Mouse (Mus musculus) kidney, embryonic 16.5 days (tissue): ENCODE results near the gene Ube2q2. TPM values are rescaled to one million over a fixed set of nuclear protein-coding genes. Genes with fewer than 3 reads are reported as not detected.
"Not testable (repeated sequence)": the region's sequence is repeated elsewhere in the genome, so short reads cannot be mapped to it uniquely, and the experiment has no call there.

Experiments used
- ATAC-seq: fragments of 200-750 bp; cut with Nextera tagmentation; 2 replicates; pipeline ENCODE4 v1.8.0; 2017; ENCODE audit warnings: moderate TSS enrichment; ENCODE audit not compliant: low FRiP score, low TSS enrichment
- H3K27ac ChIP-seq: fragments of 300-500 bp; sonication (generic); 2 replicates; pipeline ENCODE4 v1.5.1; 2014; ENCODE audit warnings: low read length
- H3K27me3 ChIP-seq: fragments of 300-500 bp; sonication (generic); 2 replicates; pipeline ENCODE4 v1.6.1; 2014; ENCODE audit warnings: low read length, control low read depth, mixed read lengths; ENCODE audit not compliant: insufficient read depth
- H3K36me3 ChIP-seq: fragments of 300-500 bp; sonication (generic); 2 replicates; pipeline ENCODE4 v1.6.1; 2014; ENCODE audit warnings: low read length, control low read depth, mixed read lengths; ENCODE audit not compliant: insufficient read depth
- H3K4me1 ChIP-seq: fragments of 300-500 bp; sonication (generic); 2 replicates; pipeline ENCODE4 v1.6.1; 2014; ENCODE audit warnings: low read length, control low read depth, mixed read lengths; ENCODE audit not compliant: insufficient read depth
- H3K4me2 ChIP-seq: fragments of 300-500 bp; sonication (generic); replicated peaks from 2 replicates; pipeline ENCODE4 v1.6.1; 2014; ENCODE audit warnings: low read depth, low read length
- H3K4me3 ChIP-seq: fragments of 300-500 bp; sonication (generic); 2 replicates; pipeline ENCODE4 v1.5.1; 2014; ENCODE audit warnings: mild to moderate bottlenecking, low read length
- H3K9ac ChIP-seq: fragments of 300-500 bp; sonication (generic); replicated peaks from 2 replicates; pipeline ENCODE4 v1.6.1; 2014; ENCODE audit warnings: low read length
- H3K9me3 ChIP-seq: fragments of 300-500 bp; sonication (generic); 2 replicates; pipeline ENCODE4 v1.6.1; 2016; ENCODE audit warnings: low read length, control low read depth
- WGBS: fragments of 180-500 bp; shearing (Covaris S2); extraction: QIAGEN DNeasy Blood & Tissue Kit; methylation state at CpG from one replicate; pipeline ENCODE4 v1.1.7; 2014; 5-methylcytosine and 5-hydroxymethylcytosine counted together
- polyA plus RNA-seq: library from polyadenylated mRNA; unstranded; fragments of >200 nt; fragmentation: Nextera tagmentation; extraction: Ambion mirVana; gene quantifications from 2 replicates; pipeline ENCODE4 v1.2.1, GENCODE M21; 2015

The Ube2q2 gene
- polyA plus RNA-seq, 1 experiment from 2014 or later = 29.2 TPM

DNA sequence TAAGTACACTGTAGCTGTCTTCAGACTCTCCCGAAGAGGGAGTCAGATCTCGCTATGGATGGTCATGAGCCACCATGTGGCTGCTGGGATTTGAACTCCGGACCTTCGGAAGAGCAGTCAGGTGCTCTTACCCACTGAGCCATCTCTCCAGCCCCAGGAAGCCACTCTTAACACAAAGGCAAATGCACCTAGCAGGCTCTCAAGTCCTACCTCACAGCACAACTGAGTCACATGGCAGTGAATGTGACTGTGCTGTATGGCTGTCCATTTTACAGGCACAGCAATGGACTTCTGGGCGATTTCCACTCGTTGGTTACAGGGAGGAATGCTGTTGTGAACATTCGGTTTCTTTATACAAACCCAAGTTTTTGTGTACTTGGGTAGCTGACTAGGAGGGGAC lies 83.9 kb downstream of the Ube2q2 start:
- no peak overlapping the region for H3K27ac ChIP-seq
- no peaks in the 10 kb centered on the region for H3K36me3 ChIP-seq
- H3K4me3 ChIP-seq = no peak overlapping the region
- H3K9ac ChIP-seq = no peak overlapping the region
- ATAC-seq = no peak
- H3K9me3 ChIP-seq = 0 out of 2 replicates have a peak, but pooled peaks cover 3% of the 10 kb centered on the region
- WGBS = 92% methylated on average over 7 of the region's 7 CpGs
- no peaks in the 10 kb centered on the region for H3K4me1 ChIP-seq
- no peaks in the 10 kb centered on the region for H3K27me3 ChIP-seq
- H3K4me2 ChIP-seq = no peak overlapping the region

DNA sequence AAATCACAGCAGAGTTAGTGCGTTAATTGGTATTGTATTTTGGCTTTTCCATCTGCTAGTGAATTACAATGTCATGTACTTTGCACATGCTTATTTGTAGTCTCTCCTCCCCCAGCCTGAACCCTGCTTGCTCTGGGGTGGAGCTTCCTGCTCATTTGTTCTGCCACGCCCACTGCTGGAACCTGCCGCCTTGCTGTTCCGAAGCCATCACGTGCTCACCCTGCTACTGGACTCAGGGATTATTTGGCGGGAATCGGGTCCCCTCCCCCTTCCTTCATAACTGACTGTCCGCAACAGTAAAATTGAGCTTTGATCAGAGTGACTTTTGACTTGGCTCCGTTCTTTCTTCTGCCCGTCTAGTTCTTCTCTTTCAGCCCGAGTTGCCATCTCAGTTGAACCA lies 84.4 kb downstream of the Ube2q2 start:
- H3K27me3 ChIP-seq, ATAC-seq, H3K36me3 ChIP-seq, H3K27ac ChIP-seq, H3K9ac ChIP-seq, H3K9me3 ChIP-seq, H3K4me3 ChIP-seq, H3K4me1 ChIP-seq: not testable (repeated sequence)
- H3K4me2 ChIP-seq = 0 out of 2 replicates have a peak overlapping the region, but pooled peaks have one; percentile 18
- 48% methylated on average over 11 of the region's 11 CpGs for WGBS

DNA sequence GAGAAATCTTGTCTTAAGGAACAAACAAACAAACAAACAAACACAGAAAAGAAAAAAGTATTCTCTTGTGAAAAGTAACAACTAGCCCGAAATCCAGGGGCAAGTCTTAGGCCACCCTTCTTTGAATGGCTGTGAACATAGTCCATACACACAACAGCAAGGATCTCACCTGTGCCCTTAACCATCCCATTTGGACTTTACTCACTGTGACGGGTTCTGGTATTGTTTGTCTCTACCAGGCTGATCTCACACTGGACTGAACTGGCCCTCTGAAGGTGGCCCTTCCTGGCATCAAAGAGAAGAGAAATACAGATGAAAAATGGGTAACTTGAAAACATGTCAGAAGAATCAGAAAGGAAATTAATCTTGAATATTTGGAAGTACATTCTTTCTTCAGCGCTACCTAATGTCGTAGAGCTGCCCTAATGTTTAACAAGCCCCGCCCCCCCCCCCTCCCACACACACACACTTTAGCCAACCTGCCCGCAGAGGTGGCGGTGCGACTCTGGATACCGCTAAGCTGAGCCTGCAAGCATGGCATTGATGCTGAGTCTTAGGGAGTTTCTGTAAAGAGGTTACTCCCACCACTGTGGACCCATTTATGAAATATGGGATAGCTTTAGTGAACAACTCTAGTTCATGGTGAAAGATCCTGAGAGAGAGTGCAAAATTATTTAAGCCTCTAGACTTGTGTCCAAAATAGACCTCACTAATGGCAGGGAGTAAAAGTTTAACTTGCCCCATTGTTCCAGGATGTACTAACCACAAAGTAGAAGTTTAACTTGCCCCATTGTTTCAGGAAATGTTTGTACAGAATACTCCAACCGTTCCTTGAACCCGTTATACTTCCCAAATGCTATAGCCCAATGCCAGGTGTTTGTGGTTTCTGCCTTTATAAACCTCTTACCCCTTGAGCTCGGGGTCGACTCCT lies 87.8 kb downstream of the Ube2q2 start:
- no peaks in the 10 kb centered on the region for H3K4me1 ChIP-seq
- H3K27me3 ChIP-seq = 0 out of 2 replicates have a peak, but pooled peaks cover 3% of the 10 kb centered on the region
- WGBS = 68% methylated on average over 13 of the region's 13 CpGs
- 0 out of 2 replicates have a peak, but pooled peaks cover 3% of the 10 kb centered on the region for H3K9me3 ChIP-seq
- no peak for ATAC-seq
- no peak overlapping the region for H3K9ac ChIP-seq
- no peaks in the 10 kb centered on the region for H3K36me3 ChIP-seq
- no peak overlapping the region for H3K4me2 ChIP-seq
- no peak overlapping the region for H3K27ac ChIP-seq
- no peak overlapping the region for H3K4me3 ChIP-seq

DNA sequence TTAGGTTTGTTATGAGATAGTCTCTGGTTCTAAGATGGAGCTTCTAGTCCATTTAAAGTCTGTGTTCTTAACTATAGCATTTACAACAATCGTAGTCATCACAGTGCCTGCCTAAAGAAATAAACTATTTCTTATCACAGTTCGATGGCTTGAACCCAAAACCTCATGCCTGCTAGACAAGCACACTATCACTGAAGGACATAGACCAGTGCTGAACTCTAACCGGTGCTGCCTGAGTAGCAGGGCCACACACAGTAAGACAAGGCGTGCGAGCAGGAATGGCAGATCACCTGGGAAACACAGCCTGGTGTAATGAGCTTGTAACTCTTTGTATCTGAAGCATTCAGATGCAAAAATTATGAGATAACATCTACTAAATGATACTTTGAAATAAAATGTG lies 92.2 kb downstream of the Ube2q2 start:
- no peak overlapping the region for H3K9ac ChIP-seq
- H3K27ac ChIP-seq = no peak overlapping the region
- H3K27me3 ChIP-seq = 0 out of 2 replicates have a peak, but pooled peaks cover 3% of the 10 kb centered on the region
- H3K4me2 ChIP-seq = no peak overlapping the region
- WGBS = 86% methylated on average over 5 of the region's 5 CpGs
- no peaks in the 10 kb centered on the region for H3K9me3 ChIP-seq
- no peak for ATAC-seq
- H3K4me3 ChIP-seq = no peak overlapping the region
- H3K36me3 ChIP-seq = no peaks in the 10 kb centered on the region
- H3K4me1 ChIP-seq = no peaks in the 10 kb centered on the region

DNA sequence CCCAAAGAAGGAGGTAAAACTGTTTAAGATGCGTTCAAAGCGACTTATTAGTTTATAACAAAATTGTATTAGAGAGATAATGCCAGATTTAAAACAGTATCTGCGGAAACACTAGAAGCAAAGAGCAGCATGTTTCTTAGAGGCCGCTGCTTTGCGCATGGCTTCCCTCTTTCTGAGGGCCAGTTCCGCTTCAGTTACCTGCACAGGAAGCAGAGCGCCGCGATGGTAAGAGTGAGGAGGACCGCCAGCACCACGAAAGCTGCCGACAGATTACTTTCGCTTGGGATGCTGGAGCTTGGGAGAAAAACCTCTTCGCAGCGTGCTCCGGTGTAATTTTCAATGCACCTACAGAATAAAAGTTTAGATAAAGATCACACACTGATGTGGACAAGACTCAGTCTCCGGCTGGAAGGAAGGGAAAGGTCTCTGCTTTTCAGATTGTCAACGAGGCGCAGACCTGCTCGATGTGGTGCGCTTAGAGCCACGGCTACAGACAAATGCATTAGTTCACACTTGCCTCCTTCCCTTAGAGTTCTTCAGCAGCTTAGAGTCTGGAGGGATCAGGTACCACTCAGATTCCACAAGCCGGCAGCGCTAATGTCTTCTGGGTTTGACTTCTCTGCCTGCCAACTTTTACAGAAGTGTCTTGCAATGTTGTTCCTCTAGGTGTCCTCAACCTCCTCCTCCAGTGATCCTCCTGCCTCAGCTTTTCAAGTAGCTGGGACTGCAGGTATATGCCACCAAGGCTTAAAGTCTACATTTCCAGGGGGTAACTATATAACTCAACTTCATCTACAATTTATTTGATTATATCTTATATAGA lies 93.4 kb downstream of the Ube2q2 start:
- Histone ChIP-seq H3K9me3 (no peaks in the 10 kb centered on the region), H3K4me3 (peak overlapping the region; percentile 32), H3K4me1 (no peaks in the 10 kb centered on the region), H3K27me3 (0 out of 2 replicates have a peak, but pooled peaks cover 3% of the 10 kb centered on the region), H3K27ac (no peak overlapping the region), H3K9ac (no peak overlapping the region), H3K4me2 (peak overlapping the region; percentile 47), H3K36me3 (no peaks in the 10 kb centered on the region)
- WGBS = 38% methylated on average over 24 of the region's 24 CpGs
- no peak for ATAC-seq

DNA sequence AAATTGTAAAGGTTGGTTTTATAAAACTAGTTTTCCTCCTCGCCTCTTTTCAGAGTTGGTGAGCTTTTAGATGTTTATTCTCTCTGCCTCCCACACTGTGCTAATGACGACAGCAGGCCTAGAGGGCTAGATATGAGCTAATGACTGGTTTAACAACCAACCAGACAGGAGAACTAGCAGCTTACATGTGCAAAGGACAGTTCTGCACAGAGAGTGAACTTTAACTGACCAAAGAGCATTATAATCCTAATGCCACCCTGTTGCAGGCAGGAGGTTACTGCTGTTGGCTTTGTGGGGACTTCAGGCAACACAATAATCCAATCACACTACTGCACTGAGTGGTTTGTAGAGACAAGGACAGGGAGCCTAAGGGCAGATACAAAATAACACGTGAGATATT lies 94.6 kb downstream of the Ube2q2 start:
- no peaks in the 10 kb centered on the region for H3K9me3 ChIP-seq
- H3K4me1 ChIP-seq = no peaks in the 10 kb centered on the region
- H3K27me3 ChIP-seq = 0 out of 2 replicates have a peak, but pooled peaks cover 3% of the 10 kb centered on the region
- 77% methylated on average over 3 of the region's 3 CpGs for WGBS
- ATAC-seq = no peak
- H3K36me3 ChIP-seq = no peaks in the 10 kb centered on the region
- no peak overlapping the region for H3K4me3 ChIP-seq
- no peak overlapping the region for H3K4me2 ChIP-seq
- H3K9ac ChIP-seq = no peak overlapping the region
- no peak overlapping the region for H3K27ac ChIP-seq

DNA sequence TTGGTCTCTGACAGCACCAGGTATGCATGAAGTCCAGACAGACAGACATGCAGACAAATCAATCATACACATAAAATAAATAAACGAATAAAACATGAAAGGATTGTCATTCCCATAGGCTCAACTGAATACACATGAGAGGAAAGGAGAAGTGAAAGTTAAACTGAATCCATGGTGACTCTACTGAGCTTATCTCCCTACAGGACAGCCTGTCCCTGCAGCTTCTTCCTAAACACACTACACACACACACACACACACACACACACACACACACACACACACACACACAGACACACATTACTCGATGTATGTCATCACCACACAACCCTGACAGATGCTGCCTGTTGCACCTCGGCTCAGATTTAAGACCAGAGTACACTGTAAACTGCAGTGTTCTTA lies 95.4 kb downstream of the Ube2q2 start:
- Histone ChIP-seq H3K36me3 (no peaks in the 10 kb centered on the region), H3K9ac (no peak overlapping the region), H3K27me3 (0 out of 2 replicates have a peak, but pooled peaks cover 3% of the 10 kb centered on the region), H3K9me3 (no peaks in the 10 kb centered on the region), H3K4me3 (no peak overlapping the region), H3K4me2 (no peak overlapping the region), H3K27ac (no peak overlapping the region), H3K4me1 (no peaks in the 10 kb centered on the region)
- WGBS = 76% methylated on average over 3 of the region's 3 CpGs
- ATAC-seq = no peak

DNA sequence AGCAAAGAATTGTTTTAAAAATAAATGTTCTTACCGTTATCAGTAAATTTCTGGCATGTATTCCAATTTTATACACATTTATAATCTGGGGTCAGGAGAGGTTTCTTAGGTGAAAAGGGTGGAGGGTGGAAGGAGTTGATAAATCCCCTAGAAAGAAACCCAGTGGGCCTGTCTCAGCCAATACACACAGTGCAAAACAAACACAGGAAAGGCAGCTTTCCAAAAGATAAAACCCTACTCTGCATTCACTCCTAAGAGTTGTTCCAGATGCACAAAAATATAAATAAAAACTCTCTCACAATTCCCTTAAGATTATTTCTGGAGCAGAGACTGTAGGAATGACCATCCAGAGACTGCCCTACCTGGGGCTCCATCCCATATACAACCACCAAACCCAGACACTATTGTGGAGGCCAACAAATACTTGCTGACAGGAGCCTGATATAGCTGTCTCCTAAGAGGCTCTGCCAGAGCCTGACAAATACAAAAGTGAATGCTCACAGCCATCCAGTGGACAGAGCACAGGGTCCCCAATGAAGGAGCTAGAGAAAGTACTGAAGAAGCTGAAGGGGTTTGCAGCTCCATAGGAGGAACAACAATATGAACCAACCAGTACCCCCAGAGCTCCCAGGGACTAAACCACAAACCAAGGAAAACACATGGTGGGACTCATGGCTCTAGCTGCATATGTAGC lies 96.5 kb downstream of the Ube2q2 start:
- not testable (repeated sequence) for H3K4me1 ChIP-seq, ATAC-seq, H3K27me3 ChIP-seq, H3K4me2 ChIP-seq, H3K27ac ChIP-seq, H3K9me3 ChIP-seq, H3K9ac ChIP-seq, H3K4me3 ChIP-seq, H3K36me3 ChIP-seq
- 73% methylated on average over 1 of the region's 1 CpGs for WGBS

DNA sequence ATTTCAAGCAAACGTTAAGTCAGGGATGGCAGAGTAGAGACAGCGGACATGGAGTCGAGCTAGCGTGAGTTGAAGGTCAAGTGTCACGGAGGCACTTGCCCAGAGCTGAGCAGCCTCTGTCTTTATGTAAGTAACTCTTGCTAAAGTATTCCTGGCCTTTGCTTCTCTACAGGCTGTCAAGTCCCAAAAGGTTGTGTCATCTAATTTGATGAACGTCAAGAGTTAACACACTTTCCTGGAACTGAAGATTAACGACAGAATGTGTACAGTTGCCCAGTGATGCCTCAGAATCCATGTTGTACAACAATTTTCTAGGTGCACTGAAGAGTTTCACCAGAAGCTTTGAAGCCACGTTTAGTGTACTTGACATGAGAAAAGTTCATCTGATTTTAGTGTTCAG lies 97.8 kb downstream of the Ube2q2 start:
- ATAC-seq = no peak
- Histone ChIP-seq H3K9me3 (no peaks in the 10 kb centered on the region), H3K27me3 (no peaks in the 10 kb centered on the region), H3K9ac (no peak overlapping the region), H3K36me3 (no peaks in the 10 kb centered on the region), H3K4me3 (no peak overlapping the region), H3K4me1 (no peaks in the 10 kb centered on the region), H3K27ac (no peak overlapping the region), H3K4me2 (no peak overlapping the region)
- WGBS = 42% methylated on average over 8 of the region's 8 CpGs
